Mouse (Mus musculus) lung, postnatal 36 days (tissue): ENCODE measurements around the gene Kif3c.

Experiments
- DNase-seq: peaks from one replicate; pipeline ENCODE4 v3.0.0; 2022; ENCODE audit warnings: mixed read lengths

Gene Kif3c

GRCm38 (mm10) chr12:3425375-3426341 is 60.7 kb downstream of the Kif3c start:
- peak; percentile 54 for DNase-seq

GRCm38 (mm10) chr12:3426530-3427034 is 61.6 kb downstream of the Kif3c start, which contains the start of gene Asxl2:
Asxl2 (plus strand) TSS chr12:3426857.
- DNase-seq: peak; percentile 100

- peak; percentile 76 for DNase-seq
Measured at GRCm38 (mm10) chr12:3427067-3427889, 62.3 kb downstream of the Kif3c start.

GRCm38 (mm10) chr12:3427891-3428775 is 63.2 kb downstream of the Kif3c start:
- no peak for DNase-seq

GRCm38 (mm10) chr12:3429681-3430442 is 64.9 kb downstream of the Kif3c start:
- DNase-seq: no peak

GRCm38 (mm10) chr12:3430443-3430753 is 65.5 kb downstream of the Kif3c start:
- DNase-seq: no peak

GRCm38 (mm10) chr12:3430985-3431384 is 66.1 kb downstream of the Kif3c start:
- DNase-seq: no peak

- no peak for DNase-seq
Measured at GRCm38 (mm10) chr12:3433736-3434135, 68.8 kb downstream of the Kif3c start.

GRCm38 (mm10) chr12:3436446-3436845 is 71.5 kb downstream of the Kif3c start:
- no peak for DNase-seq

- DNase-seq: peak; percentile 20
Measured at GRCm38 (mm10) chr12:3437815-3438214, 72.9 kb downstream of the Kif3c start.

GRCm38 (mm10) chr12:3440916-3441315 is 76.0 kb downstream of the Kif3c start:
- DNase-seq: no peak

GRCm38 (mm10) chr12:3441361-3441760 is 76.4 kb downstream of the Kif3c start:
- DNase-seq: no peak

- DNase-seq: no peak
Measured at GRCm38 (mm10) chr12:3453554-3453953, 88.6 kb downstream of the Kif3c start.
